Mouse (Mus musculus) retina, postnatal 1 day (tissue): ENCODE data around the gene Mvb12a.
A peak's percentile ranks its signal among the peaks of the same experiment; 100 is the strongest.

Experiments
- DNase-seq: peaks from one replicate; pipeline ENCODE4 v3.0.0-alpha.2; 2012

Mvb12a gene

DNA sequence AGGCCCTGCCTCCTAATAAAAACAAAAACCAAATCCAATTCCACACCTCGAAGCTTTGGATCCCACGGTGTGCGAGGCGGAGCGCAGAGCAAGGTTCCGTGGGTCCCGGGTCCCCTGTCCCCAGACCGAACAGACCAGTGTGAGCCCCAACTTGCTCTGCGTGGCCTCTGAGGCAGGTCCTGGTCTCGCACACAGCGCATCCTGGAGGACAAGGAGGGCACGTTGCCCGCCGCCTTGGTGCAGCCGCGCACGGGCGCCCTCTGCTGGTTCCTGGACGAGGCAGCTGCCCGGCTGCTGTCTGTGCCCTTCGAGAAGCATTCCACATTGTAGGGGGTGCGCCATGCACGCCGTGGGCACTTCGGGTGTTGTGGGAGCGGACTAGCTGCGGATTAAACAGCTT is 53.1 kb downstream of the Mvb12a start:
- DNase-seq: peak; percentile 90

DNA sequence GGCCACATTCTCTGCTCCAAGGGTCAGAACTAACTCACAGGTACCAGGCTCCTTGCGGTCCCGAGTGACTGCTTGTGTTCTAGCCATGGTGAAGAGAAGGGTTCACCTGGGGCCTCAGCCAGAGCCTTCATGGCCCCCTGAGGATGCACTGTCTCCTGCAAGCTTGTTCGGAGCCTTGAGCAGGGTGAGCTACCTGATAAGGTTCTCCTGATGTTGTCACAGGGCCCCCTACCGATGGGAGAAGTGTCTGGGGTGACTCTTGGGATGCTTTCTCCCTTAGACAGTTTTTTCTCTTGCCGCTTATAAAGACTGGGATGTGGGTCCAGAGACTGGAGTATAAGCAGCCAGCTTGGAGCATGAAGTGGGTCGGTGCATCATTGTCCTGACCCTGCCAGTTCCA is 53.7 kb downstream of the Mvb12a start:
- DNase-seq: no peak

DNA sequence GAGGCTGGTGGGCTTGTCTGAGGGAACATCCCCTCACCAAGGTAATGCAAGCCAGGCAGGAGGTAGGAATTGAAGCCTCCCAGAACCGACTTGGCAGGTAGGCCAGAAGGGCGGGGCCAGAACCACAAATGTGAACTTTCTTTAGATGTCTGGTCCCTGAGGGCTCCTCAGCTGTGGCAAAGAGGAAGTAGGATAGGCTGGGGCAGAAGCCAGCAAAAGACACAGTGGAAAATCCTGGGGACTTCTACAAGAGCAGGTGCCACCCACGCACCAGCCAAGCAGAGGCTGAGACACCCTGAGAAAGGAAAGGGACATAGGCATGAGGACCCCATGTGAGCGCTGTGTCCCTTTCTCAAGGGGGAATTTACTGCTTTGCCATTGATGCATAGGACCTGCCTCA is 54.1 kb downstream of the Mvb12a start:
- no peak for DNase-seq

DNA sequence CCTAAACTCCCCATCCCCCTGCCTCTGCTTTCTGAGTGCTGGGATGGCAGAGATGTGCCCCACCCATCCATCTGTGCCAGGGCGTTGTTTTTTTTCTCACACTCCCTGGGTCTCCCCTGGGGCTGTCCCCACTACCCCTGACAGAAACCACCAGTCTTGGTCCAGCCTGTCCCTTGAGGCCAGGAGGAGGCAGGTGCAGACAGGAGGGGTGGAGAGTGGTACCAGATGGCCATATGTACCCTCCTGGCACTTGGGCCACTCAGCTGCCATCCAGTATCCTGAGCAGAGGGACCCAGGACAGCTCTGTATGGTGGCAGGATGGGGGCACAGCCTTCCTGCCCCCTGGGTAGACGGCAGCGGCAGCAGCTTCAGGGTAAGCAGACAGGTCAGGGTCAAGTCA is 54.7 kb downstream of the Mvb12a start, which contains the start of gene Fam129c:
Gene Fam129c, plus strand, starts transcription at position 198 of the 400 bp plus-strand sequence.
- DNase-seq: no peak
